Mouse (Mus musculus): ENCODE measurements around the gene Pick1.

DNA sequence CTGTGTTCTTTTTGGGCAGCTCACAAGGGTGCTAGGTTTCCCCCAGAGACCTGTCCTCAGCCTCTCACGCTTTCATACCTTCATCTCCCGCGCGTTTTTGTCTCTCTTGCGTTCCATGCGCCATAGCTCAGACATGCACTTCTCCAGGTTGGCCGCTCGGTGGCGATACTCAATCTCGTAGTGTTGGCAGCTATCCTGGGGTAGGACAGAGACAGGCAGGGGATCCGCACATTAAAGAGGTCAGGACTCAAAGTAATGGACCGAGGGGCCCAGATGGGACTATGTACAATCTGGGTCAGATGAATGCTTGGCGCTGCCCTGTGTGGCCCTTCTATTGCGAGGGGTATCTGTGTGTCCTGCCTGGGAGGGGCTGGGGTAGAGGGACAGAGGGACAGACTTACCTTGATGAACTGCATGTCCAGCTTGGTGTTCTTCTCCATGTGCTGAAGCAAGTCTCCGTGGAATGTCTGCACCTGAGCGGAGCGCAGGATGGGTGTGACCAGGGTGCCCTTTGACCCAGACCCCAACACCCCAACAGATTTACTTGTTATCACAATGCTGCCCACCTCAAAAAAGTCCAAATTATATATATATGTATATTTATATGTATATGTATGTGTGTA, 42.3 kb downstream of the Pick1 start:
- TF ChIP-seq CTCF (conservative IDR thresholded peaks at IDR 0.05; ENCODE audit: insufficient read depth, insufficient read length, low read depth, low read length) = peak; percentile 64
- TF ChIP-seq POLR2A (IDR thresholded peaks at IDR 0.05; ENCODE audit: low read depth, low read length) = no peak

Measured in kidney, adult 2 months (tissue).